Mouse (Mus musculus) limb, embryonic 14.5 days (tissue): ENCODE results near the gene Nkx2-3. TPM values are rescaled to one million over a fixed set of nuclear protein-coding genes. Genes with fewer than 3 reads are reported as not detected.
A peak's percentile ranks its signal among the peaks of the same experiment; 100 is the strongest.

Experiments used
- ATAC-seq: fragments of 200-750 bp; cut with Nextera tagmentation; 2 replicates; pipeline ENCODE4 v1.8.0; 2017; ENCODE audit warnings: low read depth, moderate number of reproducible peaks, moderate TSS enrichment; ENCODE audit not compliant: low FRiP score
- DNase-seq: peaks from one replicate; pipeline ENCODE4 v3.0.0-alpha.2; 2015; ENCODE audit warnings: low spot score
- H3K27ac ChIP-seq: fragments of 300-500 bp; sonication (generic); replicated peaks from 2 replicates; pipeline ENCODE4 v1.5.1; 2014; ENCODE audit warnings: low read depth, mild to moderate bottlenecking, low read length, moderate library complexity, mixed read lengths
- H3K27me3 ChIP-seq: fragments of 300-500 bp; sonication (generic); 2 replicates; pipeline ENCODE4 v1.6.1; 2014; ENCODE audit warnings: low read length, mixed read lengths; ENCODE audit not compliant: control insufficient read depth, insufficient read depth
- H3K36me3 ChIP-seq: fragments of 300-500 bp; sonication (generic); 2 replicates; pipeline ENCODE4 v1.6.1; 2014; ENCODE audit warnings: mild to moderate bottlenecking, low read length, moderate library complexity, mixed read lengths; ENCODE audit not compliant: control insufficient read depth, insufficient read depth
- H3K4me1 ChIP-seq: fragments of 300-500 bp; sonication (generic); 2 replicates; pipeline ENCODE4 v1.6.1; 2014; ENCODE audit warnings: antibody characterized with exemption, low read length, mixed read lengths; ENCODE audit not compliant: control insufficient read depth, insufficient read depth
- H3K4me2 ChIP-seq: fragments of 300-500 bp; sonication (generic); replicated peaks from 2 replicates; pipeline ENCODE4 v1.6.1; 2014; ENCODE audit warnings: low read depth, mild to moderate bottlenecking, low read length, moderate library complexity; ENCODE audit not compliant: severe bottlenecking
- H3K4me3 ChIP-seq: fragments of 300-500 bp; sonication (generic); replicated peaks from 2 replicates; pipeline ENCODE4 v1.5.1; 2014; ENCODE audit warnings: low read length
- H3K9ac ChIP-seq: fragments of 300-500 bp; sonication (generic); 2 replicates; pipeline ENCODE4 v1.6.1; 2014; ENCODE audit warnings: mild to moderate bottlenecking, low read depth, low read length, moderate library complexity; ENCODE audit not compliant: severe bottlenecking
- H3K9me3 ChIP-seq: fragments of 300-500 bp; sonication (generic); 2 replicates; pipeline ENCODE4 v1.6.1; 2016; ENCODE audit warnings: low read length; ENCODE audit not compliant: control insufficient read depth
- POLR2A ChIP-seq: fragments of 200-500 bp; IDR thresholded peaks from 2 replicates; pipeline ENCODE4 v1.8.0; 2012; ENCODE audit warnings: inconsistent platforms, mild to moderate bottlenecking, moderate library complexity, borderline replicate concordance; ENCODE audit not compliant: insufficient read depth, insufficient read length; ENCODE audit errors: extremely low read depth
- WGBS: fragments of 180-500 bp; shearing (Covaris S2); extraction: QIAGEN DNeasy Blood & Tissue Kit; methylation state at CpG from one replicate; pipeline ENCODE4 v1.1.7; 2014; 5-methylcytosine and 5-hydroxymethylcytosine counted together
- polyA plus RNA-seq, 2 experiments: library from polyadenylated mRNA; depleted of rRNA in 1 of 2; stranded (reverse) in 1 of 2; unstranded in 1 of 2; fragments of >200 nt; fragmentation: Nextera tagmentation in 1 of 2; extraction: Ambion mirVana in 1 of 2; gene quantifications; 2 replicates each; pipeline versions ENCODE4 v1.2.1 to v1.2.3; 2012 to 2014

Nkx2-3 gene
- polyA plus RNA-seq, 2 experiments, result not detected

DNA sequence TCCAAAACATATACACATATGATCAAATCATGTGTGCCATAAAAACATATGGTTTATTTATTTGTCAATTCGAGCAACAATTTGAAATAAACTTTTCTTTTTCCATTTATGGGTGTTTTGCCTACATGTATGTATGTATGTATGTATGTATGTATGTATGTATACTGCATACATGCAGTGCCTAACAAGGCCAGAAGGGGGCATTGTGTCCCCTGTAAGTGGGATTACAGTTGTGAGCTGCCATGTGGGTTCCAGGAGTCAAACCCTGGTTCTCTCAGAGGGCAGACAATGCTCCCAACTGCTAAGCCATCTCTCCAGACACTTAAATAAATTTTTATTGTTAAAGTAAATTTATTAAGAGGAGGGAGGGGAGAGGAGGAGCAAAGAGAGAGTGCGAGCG is 15.2 kb downstream of the Nkx2-3 start:
- Histone ChIP-seq H3K27me3 (peaks cover 17% of the 10 kb centered on the region), H3K9ac (no peak overlapping the region), H3K4me3 (no peak overlapping the region), H3K27ac (no peak overlapping the region), H3K36me3 (no peaks in the 10 kb centered on the region), H3K9me3 (no peaks in the 10 kb centered on the region), H3K4me1 (no peaks in the 10 kb centered on the region), H3K4me2 (no peak overlapping the region)
- no peak for TF ChIP-seq POLR2A
- no peak for DNase-seq
- no peak for ATAC-seq
- WGBS, result 96% methylated on average over 3 of the region's 3 CpGs

DNA sequence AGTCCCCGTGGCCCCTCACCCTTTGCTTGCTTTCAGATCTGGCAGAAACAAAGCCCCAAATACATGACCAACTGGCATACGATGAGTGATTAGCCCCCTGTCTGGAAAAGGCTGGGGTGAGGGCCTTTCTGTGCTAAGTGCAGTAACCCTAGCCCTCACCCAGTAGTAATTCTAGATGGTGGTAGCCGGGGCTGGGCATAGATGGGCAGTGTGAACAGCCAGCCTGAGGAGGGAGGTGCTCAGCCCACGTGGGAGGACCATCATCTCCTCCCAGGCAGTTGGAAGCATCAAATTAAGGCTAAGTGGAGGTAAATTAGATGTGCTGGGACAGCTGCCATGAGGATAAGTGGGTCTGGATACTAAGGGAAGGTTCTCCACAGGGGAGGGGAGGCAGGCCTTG is 17.0 kb downstream of the Nkx2-3 start:
- H3K36me3 ChIP-seq, result no peaks in the 10 kb centered on the region
- H3K4me3 ChIP-seq, result no peak overlapping the region
- no peak for TF ChIP-seq POLR2A
- 30% methylated on average over 4 of the region's 4 CpGs for WGBS
- H3K27ac ChIP-seq, result no peak overlapping the region
- no peaks in the 10 kb centered on the region for H3K4me1 ChIP-seq
- H3K27me3 ChIP-seq, result no peaks in the 10 kb centered on the region
- no peak for DNase-seq
- no peak overlapping the region for H3K9ac ChIP-seq
- no peak for ATAC-seq
- H3K9me3 ChIP-seq, result no peaks in the 10 kb centered on the region
- H3K4me2 ChIP-seq, result no peak overlapping the region

DNA sequence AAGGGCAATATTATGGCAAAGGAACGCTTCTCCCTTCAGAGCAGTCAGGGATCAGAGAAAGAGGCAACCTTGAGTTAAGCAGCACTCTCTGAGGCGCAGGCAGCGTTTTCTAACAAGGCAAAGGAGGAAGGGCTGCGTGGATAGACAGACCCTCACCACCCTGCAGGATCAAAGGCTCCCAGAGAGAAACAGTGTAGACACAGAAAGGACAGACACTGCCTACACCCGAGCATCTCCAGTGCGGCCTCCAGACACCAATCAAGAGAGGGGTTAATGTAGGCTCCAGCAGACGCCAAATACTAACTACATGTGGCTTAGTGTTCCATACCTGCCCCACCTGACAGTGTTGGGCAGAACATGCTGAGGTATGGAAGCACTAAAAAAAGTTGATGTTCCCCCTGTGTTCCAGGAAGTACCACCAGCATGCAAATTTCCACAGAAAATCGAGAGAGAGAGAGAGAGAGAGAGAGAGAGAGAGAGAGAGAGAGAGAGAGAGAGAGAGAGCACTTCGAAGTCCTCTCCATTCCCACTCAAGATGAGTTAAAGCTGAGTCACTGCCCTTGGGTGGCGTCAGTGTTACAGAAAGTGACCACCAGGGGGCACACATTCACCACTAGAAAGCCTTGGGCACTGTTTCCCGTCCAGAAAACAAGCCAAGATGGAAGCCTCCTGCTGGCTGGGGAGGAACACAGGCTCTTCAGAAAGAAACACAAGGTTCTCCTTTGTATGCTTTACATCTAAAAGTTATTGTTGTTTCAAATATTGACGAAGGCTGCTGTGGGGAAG is 18.5 kb downstream of the Nkx2-3 start:
- H3K4me1 ChIP-seq, result no peaks in the 10 kb centered on the region
- no peaks in the 10 kb centered on the region for H3K36me3 ChIP-seq
- ATAC-seq (peak; percentile 80), DNase-seq (peak; percentile 89)
- H3K4me2 ChIP-seq, result no peak overlapping the region
- no peaks in the 10 kb centered on the region for H3K27me3 ChIP-seq
- no peak overlapping the region for H3K27ac ChIP-seq
- H3K4me3 ChIP-seq, result no peak overlapping the region
- H3K9me3 ChIP-seq, result no peaks in the 10 kb centered on the region
- WGBS, result 23% methylated on average over 12 of the region's 12 CpGs
- no peak overlapping the region for H3K9ac ChIP-seq
- no peak for TF ChIP-seq POLR2A

DNA sequence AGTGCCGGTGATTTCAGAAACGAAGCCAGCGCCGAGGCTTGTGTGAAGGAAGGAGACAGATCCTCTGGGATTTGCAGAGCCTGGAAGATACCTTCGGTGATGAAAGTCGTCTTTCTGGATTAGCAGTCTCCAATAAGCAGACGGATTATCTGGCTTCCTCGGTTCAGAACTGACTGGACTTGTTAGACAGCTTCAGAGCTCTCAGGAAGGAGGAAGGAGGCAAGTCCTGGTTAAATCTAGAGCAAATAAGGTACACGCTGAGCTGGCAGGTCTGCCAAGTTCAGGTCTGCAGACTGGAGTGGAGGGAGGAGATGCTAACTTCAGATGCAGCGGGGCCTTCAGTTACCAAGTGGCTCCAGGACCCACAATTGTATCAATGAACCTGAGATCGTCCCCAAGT is 29.7 kb downstream of the Nkx2-3 start:
- WGBS, result 67% methylated on average over 11 of the region's 11 CpGs
- DNase-seq, result no peak
- Histone ChIP-seq H3K4me3 (no peak overlapping the region), H3K4me2 (no peak overlapping the region), H3K27me3 (no peaks in the 10 kb centered on the region), H3K36me3 (no peaks in the 10 kb centered on the region), H3K27ac (no peak overlapping the region), H3K9me3 (no peaks in the 10 kb centered on the region), H3K9ac (no peak overlapping the region), H3K4me1 (no peaks in the 10 kb centered on the region)
- no peak for TF ChIP-seq POLR2A
- no peak for ATAC-seq

DNA sequence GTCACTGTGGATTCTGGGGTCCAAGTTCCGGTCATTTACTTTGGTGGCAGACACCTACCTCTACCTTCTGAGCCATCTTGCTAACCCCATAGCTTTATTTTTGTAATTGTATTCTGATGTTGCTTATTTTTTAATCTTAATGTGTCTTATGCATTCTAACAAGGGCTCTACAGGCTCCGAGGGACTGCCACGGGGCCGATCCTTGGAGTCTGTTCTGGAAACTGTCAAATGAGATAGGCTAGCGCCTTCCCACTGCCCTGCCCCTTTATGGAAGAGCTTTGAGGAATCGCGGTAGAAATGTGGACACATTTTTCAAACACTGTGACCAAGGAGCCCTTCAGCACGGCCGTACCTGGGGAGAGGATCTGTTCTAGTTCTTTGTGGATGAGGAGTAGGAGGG is 30.7 kb downstream of the Nkx2-3 start:
- Histone ChIP-seq H3K9me3 (no peaks in the 10 kb centered on the region), H3K36me3 (no peaks in the 10 kb centered on the region), H3K4me3 (no peak overlapping the region), H3K27ac (no peak overlapping the region), H3K4me2 (no peak overlapping the region), H3K9ac (no peak overlapping the region), H3K4me1 (no peaks in the 10 kb centered on the region), H3K27me3 (no peaks in the 10 kb centered on the region)
- TF ChIP-seq POLR2A, result no peak
- 88% methylated on average over 9 of the region's 9 CpGs for WGBS
- no peak for ATAC-seq
- DNase-seq, result no peak

DNA sequence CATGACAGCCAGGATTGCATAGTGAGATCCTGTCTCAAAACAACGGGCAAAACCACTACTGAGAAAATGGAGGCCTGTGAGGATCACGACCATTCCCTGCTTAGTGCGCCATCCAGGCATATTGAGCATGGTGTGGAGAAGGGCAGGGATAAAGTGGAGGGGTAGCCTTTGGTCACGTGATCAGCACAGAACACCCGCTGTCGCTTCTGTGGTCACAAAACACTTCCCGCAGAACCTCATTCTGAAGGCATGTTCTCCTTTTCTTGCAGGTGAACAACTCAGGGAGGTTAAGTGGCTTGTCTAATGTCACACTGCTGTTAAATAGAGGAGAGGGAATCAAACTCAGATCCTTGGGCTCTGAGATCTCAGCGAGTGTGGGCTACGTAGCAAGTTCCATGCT is 33.4 kb downstream of the Nkx2-3 start:
- 89% methylated on average over 9 of the region's 9 CpGs for WGBS

More for the DNA sequence above, 33.4 kb downstream of the Nkx2-3 start:
- TF ChIP-seq POLR2A, result no peak
- Histone ChIP-seq H3K27ac (no peak overlapping the region), H3K4me2 (no peak overlapping the region), H3K36me3 (no peaks in the 10 kb centered on the region), H3K9ac (no peak overlapping the region), H3K9me3 (no peaks in the 10 kb centered on the region), H3K4me1 (no peaks in the 10 kb centered on the region), H3K4me3 (no peak overlapping the region), H3K27me3 (no peaks in the 10 kb centered on the region)
- DNase-seq (no peak), ATAC-seq (no peak)
